Mouse (Mus musculus) liver, embryonic 14.5 days (tissue): ENCODE measurements around the gene Kcnk7. TPM values are rescaled to one million over a fixed set of nuclear protein-coding genes. Genes with fewer than 3 reads are reported as not detected.

ENCODE experiments used
- ATAC-seq: fragments of 200-750 bp; cut with Nextera tagmentation; 2 replicates; pipeline ENCODE4 v1.8.0; 2017; ENCODE audit warnings: moderate number of reproducible peaks, mild to moderate bottlenecking, moderate library complexity; ENCODE audit not compliant: insufficient read depth
- DNase-seq, 3 experiments: peaks; one replicate each; pipeline ENCODE4 v3.0.0-alpha.2; 2012 to 2013; ENCODE audit warnings: low read depth in 3 of 3, low spot score in 3 of 3
- H3K27ac ChIP-seq: fragments of 300-500 bp; sonication (generic); 2 replicates; pipeline ENCODE4 v1.5.1; 2014; ENCODE audit warnings: moderate library complexity, mild to moderate bottlenecking, control low read depth, inconsistent platforms
- H3K27me3 ChIP-seq: fragments of 300-500 bp; sonication (generic); 2 replicates; pipeline ENCODE4 v1.6.1; 2014; ENCODE audit warnings: mild to moderate bottlenecking, low read length, moderate library complexity; ENCODE audit not compliant: control insufficient read depth, insufficient read depth
- H3K36me3 ChIP-seq: fragments of 300-500 bp; sonication (generic); replicated peaks from 2 replicates; pipeline ENCODE4 v1.6.1; 2014; ENCODE audit warnings: low read depth; ENCODE audit not compliant: control insufficient read depth, insufficient read depth
- H3K4me1 ChIP-seq, 2 experiments: fragments of 200-500 bp in 1 of 2; fragments of 300-500 bp in 1 of 2; sonication (generic) in 1 of 2; replicated peaks; 2 replicates each; pipeline ENCODE4 v1.6.1; 2012 to 2014; ENCODE audit warnings: antibody characterized with exemption in 1 of 2, inconsistent platforms in 1 of 2, low read length in 1 of 2; ENCODE audit not compliant: control insufficient read depth in 2 of 2, insufficient read depth in 2 of 2
- H3K4me2 ChIP-seq: fragments of 300-500 bp; sonication (generic); 2 replicates; pipeline ENCODE4 v1.6.1; 2014; ENCODE audit warnings: low read depth, mild to moderate bottlenecking, control low read depth, moderate library complexity
- H3K4me3 ChIP-seq, 2 experiments: fragments of 200-500 bp in 1 of 2; fragments of 300-500 bp in 1 of 2; sonication (generic) in 1 of 2; 2 replicates each; pipeline ENCODE4 v1.5.1; 2012 to 2014; ENCODE audit warnings: low read depth in 2 of 2, low read length in 2 of 2, mild to moderate bottlenecking in 2 of 2, control low read depth in 1 of 2, inconsistent platforms in 1 of 2, moderate library complexity in 1 of 2; ENCODE audit not compliant: insufficient read depth in 1 of 2
- H3K9ac ChIP-seq: fragments of 300-500 bp; sonication (generic); replicated peaks from 2 replicates; pipeline ENCODE4 v1.6.1; 2014; ENCODE audit warnings: mild to moderate bottlenecking, control low read depth, moderate library complexity
- H3K9me3 ChIP-seq: fragments of 300-500 bp; sonication (generic); 2 replicates; pipeline ENCODE4 v1.6.1; 2016; ENCODE audit warnings: low read length, mixed read lengths; ENCODE audit not compliant: control insufficient read depth
- CTCF ChIP-seq: IDR thresholded peaks from 2 replicates; pipeline ENCODE4 v1.5.1; 2016; ENCODE audit warnings: antibody characterized with exemption, low read depth, control low read depth
- EP300 ChIP-seq: IDR thresholded peaks from 2 replicates; pipeline ENCODE4 v1.6.1; 2016; ENCODE audit warnings: antibody characterized with exemption, low read depth
- WGBS: fragments of 180-500 bp; shearing (Covaris S2); extraction: QIAGEN DNeasy Blood & Tissue Kit; methylation state at CpG from one replicate; pipeline ENCODE4 v1.1.7; 2014; ENCODE audit not compliant: insufficient replicate concordance; 5-methylcytosine and 5-hydroxymethylcytosine counted together
- polyA plus RNA-seq, 2 experiments: library from polyadenylated mRNA; depleted of rRNA in 1 of 2; stranded (reverse) in 1 of 2; unstranded in 1 of 2; fragments of >200 nt; fragmentation: Nextera tagmentation in 1 of 2; extraction: Ambion mirVana in 1 of 2; gene quantifications; 2 replicates each; pipeline versions ENCODE4 v1.2.1 to v1.2.3; 2012 to 2014

Kcnk7 gene
- polyA plus RNA-seq (2012; rRNA removed) (0.04 TPM in 1 of 2 replicates, not detected in the other), polyA plus RNA-seq (2014; fragmentation: Nextera tagmentation; extraction: Ambion mirVana) (0.17 and 0.27 TPM in 2 replicates)

- no peak within 1 kb of the TSS for H3K4me3 ChIP-seq
- peaks cover 18 to 19% of the 10 kb centered on the region in 2 experiments for H3K4me1 ChIP-seq
- H3K9me3 ChIP-seq = no peaks in the 10 kb centered on the region
- H3K9ac ChIP-seq = peak within 1 kb of the TSS; percentile 52; the same call in 1 of the 2 replicates
- 50% methylated on average over 17 of the region's 17 CpGs for WGBS
- no peak for TF ChIP-seq EP300
- no peak for TF ChIP-seq CTCF
- H3K27me3 ChIP-seq = no peaks in the 10 kb centered on the region
- H3K4me2 ChIP-seq = peak within 1 kb of the TSS; percentile 49
- H3K27ac ChIP-seq = peak within 1 kb of the TSS; percentile 68
- peaks cover 60% of the 10 kb centered on the region for H3K36me3 ChIP-seq
- ATAC-seq (peak; percentile 67), DNase-seq (peak in 1 of 3 experiments; percentile 52)
Observed at GRCm38 (mm10) chr19:5704163-5704800, at the start of gene Kcnk7. TSS of gene Kcnk7 (plus strand) at chr19:5704367.

- no peak for ATAC-seq
- Histone ChIP-seq H3K4me1 (peaks cover 3 to 4% of the 10 kb centered on the region in 2 experiments; a peak in 1 of 4 replicates), H3K4me3 (0 out of 4 replicates have a peak overlapping the region, but pooled peaks of 1 of the 2 experiments have one; percentile 6), H3K27me3 (no peaks in the 10 kb centered on the region), H3K4me2 (peak overlapping the region; percentile 18), H3K9me3 (no peaks in the 10 kb centered on the region), H3K27ac (no peak overlapping the region), H3K9ac (no peak overlapping the region), H3K36me3 (peaks cover 74% of the 10 kb centered on the region)
- WGBS = 83% methylated on average over 43 of the region's 43 CpGs
- no peak for DNase-seq
- TF ChIP-seq CTCF = no peak
- no peak for TF ChIP-seq EP300
Observed at GRCm38 (mm10) chr19:5654720-5655298, 49.4 kb upstream of the Kcnk7 start.

DNA sequence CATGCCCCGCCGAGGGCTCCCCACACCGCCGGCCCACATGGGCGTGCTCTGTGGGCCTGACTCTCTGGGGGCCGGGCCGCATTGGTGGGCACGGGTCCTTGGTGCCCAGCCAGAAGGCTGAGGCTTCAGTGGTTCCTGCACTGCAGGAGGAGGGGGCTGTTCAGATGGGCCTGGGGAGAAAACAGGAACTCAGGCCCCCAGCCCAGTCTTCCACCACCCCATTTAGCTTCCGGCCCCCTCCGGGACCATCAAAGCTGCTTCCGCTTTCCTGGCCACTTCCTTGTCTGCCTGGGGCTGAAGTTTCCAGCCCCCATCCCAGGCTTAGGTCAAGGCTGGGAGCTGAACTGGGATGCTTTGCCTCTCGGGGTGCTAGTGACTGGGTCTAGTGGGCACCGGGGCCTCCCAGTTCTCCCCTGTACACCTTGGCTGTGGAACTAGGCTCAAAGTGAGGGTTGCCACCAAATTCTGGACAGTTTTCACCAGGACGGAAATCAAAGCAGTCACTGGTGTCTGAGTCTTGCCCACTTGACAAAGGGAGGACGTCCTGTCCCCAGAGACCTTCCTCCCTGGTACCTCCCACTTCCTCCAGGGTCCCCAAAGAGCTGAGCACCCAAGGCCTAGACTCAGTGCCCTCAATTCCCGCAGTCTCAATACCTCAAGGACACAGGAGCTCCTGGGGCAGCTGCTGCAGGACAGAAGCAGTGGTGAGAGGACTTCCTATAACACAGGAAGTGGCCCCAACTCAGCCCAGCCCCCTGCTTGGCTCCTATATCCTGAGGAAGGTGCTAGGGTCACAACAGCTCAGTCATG, 43.0 kb upstream of the Kcnk7 start:
- 22% methylated on average over 16 of the region's 16 CpGs for WGBS
- Histone ChIP-seq H3K4me3 (peak overlapping the region; percentile 28 to 79), H3K9me3 (no peaks in the 10 kb centered on the region), H3K27me3 (no peaks in the 10 kb centered on the region), H3K9ac (peak overlapping the region; percentile 80), H3K4me2 (peak overlapping the region; percentile 95), H3K4me1 (peaks cover 29 to 35% of the 10 kb centered on the region in 2 experiments), H3K27ac (peak overlapping the region; percentile 38), H3K36me3 (peaks cover 22% of the 10 kb centered on the region)
- ATAC-seq = no peak
- no peak for DNase-seq
- TF ChIP-seq CTCF (no peak), EP300 (no peak)

GRCm38 (mm10) chr19:5662310-5662709, 41.9 kb upstream of the Kcnk7 start:
- Histone ChIP-seq H3K9me3 (no peaks in the 10 kb centered on the region), H3K27me3 (no peaks in the 10 kb centered on the region), H3K4me3 (peak overlapping the region; percentile 79 to 84), H3K27ac (peak overlapping the region; percentile 97), H3K36me3 (peaks cover 24% of the 10 kb centered on the region), H3K4me1 (peaks cover 34 to 39% of the 10 kb centered on the region in 2 experiments), H3K4me2 (peak overlapping the region; percentile 95), H3K9ac (peak overlapping the region; percentile 80)
- DNase-seq (no peak), ATAC-seq (no peak)
- TF ChIP-seq EP300 (no peak), CTCF (no peak)
- 55% methylated on average over 8 of the region's 8 CpGs for WGBS
